Mouse (Mus musculus) kidney, adult 9 months (tissue): Measurements from ENCODE around the gene Cldn18.
A peak's percentile ranks its signal among the peaks of the same experiment; 100 is the strongest.

Source experiments
- DNase-seq: peaks from one replicate; pipeline ENCODE4 v3.0.0; 2022

The Cldn18 gene

DNA sequence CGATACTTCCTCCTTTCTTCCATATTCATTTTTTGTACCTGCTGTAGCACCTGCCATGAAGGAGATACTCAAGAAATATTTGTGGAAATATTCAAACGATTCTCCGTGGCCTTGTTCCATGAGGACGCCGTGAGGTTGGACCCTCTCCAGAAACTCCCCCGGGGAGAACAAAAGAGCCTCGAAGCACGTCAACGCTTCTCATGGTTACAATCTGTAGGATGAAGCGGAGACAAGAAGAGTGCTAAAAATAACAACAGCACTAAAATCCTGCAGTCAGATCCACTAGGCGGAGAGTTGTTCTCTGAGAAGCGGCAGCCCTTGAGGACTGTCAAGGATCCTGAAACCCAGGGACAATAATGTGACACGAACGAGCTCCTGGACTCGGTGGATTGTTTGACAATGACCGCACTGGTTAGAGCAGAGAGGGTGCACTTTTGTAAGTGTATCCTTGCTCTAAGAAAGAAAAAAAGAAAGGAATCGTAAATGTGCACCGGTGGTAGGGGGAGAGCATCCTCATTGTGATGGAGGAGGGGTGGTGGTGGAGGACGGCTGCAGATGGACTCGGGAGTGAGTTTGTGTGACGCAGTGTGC is 35.0 kb downstream of the Cldn18 start:
- no peak for DNase-seq

- DNase-seq = peak; percentile 19
Measured at GRCm38 (mm10) chr9:99675714-99676113, 41.4 kb downstream of the Cldn18 start.

- DNase-seq = peak; percentile 39
Measured at GRCm38 (mm10) chr9:99671603-99672002, 45.5 kb downstream of the Cldn18 start.

- peak; percentile 28 for DNase-seq
Measured at GRCm38 (mm10) chr9:99667596-99667995, 49.5 kb downstream of the Cldn18 start.

DNA sequence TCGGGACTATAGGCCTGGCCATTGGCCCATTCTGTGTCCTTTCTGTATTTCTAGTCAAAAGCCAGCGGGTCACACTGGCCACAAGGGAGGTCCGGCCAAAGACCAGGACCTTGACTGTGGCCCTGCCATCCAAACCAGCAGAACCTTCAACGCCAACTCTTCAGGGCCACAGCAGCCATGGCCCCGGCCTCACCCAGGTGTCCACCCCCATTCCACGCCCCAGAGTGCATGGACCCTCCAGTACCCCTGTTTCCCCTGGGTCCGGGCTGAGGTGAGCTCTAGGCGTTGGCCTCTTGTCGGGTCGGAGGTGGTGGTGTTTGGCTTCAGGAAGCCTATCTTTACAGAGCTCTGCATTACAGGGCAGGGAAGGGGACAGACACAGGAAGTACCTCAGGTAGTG is 54.2 kb downstream of the Cldn18 start:
- DNase-seq = no peak

DNA sequence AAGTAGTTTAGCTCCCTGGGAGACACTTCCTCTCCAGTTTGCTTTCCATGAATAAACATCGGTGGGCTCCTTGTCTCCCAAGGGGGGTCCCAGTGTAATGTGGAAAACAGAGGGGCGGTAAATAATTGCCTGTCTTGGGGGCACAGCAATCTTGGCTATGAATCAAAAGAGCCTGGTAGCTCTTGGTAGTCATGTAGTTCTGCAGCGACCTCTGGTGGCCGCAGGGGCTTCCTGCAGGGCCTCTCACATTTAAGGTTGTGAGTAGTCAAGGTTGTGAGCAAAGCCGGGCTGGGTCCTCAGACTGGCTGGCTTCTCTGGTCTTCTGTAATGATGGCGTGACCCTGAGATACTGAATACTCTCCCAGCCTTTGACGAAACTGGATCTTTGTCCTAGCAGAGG is 54.7 kb downstream of the Cldn18 start:
- DNase-seq = peak; percentile 83

- peak; percentile 60 for DNase-seq
Measured at GRCm38 (mm10) chr9:99661606-99662166, 55.4 kb downstream of the Cldn18 start.

DNA sequence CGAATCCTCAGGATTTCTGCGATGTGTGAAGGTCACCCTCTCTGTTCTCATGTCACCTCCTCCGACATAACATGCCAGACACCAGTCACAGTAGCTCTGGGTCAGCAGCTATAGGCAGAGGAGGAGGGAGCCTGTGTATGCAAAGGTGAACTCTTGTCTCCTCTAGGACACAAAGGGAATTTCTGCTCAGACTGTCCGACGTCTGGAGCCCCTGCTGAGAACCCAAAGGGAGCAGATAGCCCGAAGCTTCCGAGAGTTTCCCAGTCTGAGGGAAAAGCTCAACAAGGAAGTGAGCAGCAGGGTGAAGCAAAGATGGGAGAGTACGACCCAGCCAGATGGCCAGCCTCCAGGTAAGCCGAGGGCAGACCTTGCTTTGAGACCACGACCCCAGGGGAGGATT is 56.3 kb downstream of the Cldn18 start:
- no peak for DNase-seq

DNA sequence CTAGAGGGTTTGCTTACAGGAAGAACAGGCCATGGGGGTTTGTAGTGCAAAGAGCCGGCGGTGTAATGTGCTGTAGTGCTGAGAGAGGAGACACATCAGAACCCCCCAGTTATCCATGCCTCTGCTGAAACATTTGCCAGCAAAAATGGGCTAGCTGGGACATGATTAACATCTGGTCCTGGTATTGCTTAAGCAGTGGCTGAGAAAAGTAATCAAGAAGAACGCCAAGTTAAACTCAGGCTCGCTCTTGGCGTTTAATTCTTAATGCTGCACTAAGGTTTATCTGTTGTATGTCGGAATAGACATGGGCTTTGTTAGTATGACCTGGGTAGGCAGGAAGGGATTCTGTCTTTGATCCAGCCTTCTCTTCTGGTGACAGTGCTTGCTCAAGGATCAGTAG is 71.0 kb downstream of the Cldn18 start:
- DNase-seq = no peak

DNA sequence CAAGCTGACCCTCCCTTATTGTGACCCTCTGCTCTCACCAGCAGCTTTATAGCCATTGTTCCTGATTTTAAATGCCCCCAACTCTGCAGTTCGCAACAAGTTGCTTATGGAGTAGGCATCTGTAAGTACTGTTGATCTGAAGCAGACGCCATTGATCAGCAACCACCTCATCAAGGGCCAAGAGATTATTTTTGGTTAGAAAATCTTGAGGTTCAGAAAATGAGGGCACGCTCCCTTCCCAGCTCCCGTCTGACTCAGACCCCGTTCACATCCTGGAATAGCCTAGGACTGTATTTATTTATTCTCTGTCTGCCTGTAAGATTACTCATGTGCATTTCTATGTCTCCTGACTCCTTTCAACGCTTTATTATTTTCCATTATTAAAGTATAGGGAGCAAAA is 71.7 kb downstream of the Cldn18 start:
- no peak for DNase-seq

DNA sequence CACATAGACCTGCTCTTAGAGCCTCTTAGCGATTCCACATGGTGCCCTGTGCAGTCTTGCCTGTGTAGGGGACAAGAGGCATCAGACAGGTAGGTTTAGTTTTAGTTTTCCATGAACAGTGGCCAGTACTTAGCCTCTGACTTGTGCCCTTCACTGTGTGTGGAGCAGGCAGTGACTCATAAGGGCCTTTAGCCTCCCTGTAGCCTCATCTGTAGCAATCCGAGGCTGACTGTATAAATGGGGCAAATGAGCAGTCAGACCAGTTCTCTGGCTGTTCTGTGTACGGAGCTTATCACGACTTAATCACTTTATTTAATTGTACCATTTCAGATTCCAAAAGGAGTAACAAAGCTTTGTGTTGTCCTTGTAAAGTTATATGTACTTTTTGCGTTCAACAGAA is 77.1 kb downstream of the Cldn18 start:
- no peak for DNase-seq
